Mouse (Mus musculus) megakaryocyte-erythroid progenitor cell, adult 5 weeks (primary cell): ENCODE results near the gene Golga1. TPM values are rescaled to one million over a fixed set of nuclear protein-coding genes. Genes with fewer than 3 reads are reported as not detected.

Experiments used
- polyA plus RNA-seq: library from polyadenylated mRNA; stranded (reverse); fragments of >175 nt; gene quantifications from 2 replicates; pipeline ENCODE4 v1.2.3, GENCODE M21; 2012

Golga1 gene
- polyA plus RNA-seq = 0.74 and 0.90 TPM in 2 replicates

DNA sequence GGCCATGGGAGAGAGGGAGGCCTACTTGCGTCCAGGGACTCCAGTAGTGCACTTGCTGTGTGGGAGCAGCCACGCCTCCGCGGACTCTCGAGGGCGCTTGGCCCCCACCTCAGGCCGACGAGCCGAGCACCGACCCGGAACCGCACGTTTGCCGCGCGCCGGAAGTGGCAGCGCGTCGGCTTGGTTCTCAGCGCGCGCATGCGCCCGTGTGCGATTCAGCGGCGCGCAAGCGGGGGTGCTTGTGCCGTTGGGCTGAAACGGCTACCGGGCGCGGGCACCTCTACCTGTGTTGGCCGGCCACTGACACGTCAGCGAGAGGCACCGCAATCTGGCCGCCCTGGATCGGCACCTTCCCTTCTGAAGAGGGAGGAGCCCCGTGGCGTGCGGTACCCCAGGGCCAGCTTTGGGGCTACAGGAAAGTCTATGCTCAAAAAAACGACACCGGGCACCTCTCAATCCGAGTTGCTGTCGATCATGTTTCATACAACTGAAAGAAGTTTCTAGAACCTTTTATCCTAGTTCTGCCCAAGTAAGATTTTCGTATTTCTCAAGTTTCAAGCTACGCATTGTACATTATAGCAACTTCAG, at the start of gene Golga1:
TSS of gene Golga1 (minus strand) at position 142 of the 588 bp plus-strand sequence.

DNA sequence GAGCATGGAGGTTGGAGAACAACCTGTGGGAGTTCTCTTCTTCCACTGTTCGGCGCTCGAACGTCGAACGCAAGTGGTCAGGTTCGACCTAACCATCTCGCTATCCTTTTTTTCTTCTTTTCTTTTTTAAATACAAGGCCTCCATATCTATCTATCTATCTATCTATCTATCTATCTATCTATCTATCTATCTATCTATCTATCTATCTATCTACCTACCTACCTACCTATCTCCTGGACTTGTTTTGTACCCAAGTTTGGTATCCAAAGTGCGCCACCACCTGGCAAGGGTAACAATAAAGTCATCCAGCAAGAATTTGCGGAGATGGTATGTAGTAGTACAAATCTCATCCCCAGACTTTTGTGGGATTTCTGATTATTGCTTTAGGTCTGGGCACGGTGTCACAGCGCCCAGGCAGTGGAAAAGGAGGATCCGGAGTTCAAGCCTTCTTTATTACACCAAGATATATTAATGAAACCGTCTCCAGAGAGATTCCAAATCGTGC, 59.7 kb downstream of the Golga1 start, which contains the start of gene Rpl35:
TSS of gene Rpl35 (minus strand) at position 51 of the 506 bp plus-strand sequence.

DNA sequence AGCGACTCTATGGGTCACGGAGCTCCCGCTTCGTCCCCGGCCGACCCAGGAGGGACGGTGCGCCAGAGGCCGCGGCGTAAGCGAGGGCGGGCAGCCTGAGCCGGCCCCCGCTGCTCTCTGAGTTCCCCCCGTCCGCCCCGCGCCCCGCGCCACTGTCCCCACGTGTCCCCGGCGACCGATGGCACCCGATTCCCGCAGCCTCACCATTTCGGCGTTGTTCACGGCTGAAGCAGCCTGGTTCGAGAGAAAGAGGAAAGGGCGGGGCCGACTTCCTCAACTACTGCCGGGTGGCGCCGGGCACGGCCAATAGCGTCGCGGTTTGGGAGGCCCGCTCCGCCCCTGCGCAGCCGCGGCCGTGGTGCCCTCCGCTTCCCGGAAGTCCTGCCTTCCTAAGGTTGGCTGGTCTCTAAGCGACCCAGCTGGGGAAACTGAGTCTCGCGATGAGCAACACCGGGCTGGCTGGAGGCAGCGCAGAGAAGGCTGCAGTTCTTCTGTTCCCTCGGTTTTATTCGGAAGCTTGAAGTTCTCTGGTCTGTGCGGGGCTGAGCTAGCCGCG, 60.4 kb downstream of the Golga1 start, which contains the start of gene Arpc5l:
TSS of gene Arpc5l (plus strand) at position 469 of the 556 bp plus-strand sequence.

DNA sequence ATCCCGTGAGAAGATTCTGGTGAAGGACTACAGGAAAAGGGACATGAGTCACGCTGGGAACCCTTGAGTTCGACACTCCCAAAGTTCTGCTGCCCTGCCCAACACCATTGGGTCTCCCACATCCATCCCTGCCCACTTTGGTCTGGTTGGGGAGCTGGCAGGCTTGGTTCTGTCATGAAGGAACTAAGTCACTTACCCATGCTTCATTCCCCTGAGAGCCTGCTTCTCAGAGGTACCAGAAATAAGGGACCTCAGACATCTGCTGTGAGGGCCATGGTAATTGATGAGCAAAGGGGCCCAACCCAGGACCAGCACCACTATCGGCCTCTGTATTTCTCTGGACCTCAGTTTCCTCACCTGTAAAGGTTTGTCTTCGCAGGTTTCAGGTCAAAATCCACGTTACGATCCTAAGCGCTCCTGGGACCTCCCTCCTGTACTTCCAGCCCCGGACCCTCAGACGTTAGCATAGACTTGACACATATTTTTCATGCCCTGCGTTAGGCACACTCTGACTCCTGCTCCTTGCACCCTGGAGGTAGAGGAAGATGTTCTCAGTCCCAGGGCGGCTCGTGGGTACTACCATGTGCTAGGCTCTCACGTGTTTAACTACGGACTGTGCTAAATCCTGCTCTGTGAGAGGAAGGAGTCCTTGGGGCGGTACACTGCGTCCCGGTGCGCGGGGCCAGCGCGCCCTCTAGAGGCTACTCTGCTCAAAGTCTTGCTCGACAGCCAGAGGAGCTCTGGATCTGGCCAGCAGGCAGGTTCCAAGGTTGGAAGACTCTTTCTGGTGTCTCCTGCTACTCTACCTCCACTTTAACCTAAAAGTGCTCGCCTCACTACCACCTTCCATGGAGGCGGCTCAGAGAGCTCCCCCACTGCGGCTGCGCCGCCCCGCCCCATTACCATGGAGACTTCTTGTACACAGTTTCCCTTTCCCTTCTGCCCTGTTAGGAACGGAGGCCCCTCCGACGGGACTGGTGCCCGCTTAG, 67.7 kb downstream of the Golga1 start, which contains the start of gene Wdr38:
TSS of gene Wdr38 (plus strand) at position 91 of the 989 bp plus-strand sequence.

Other genes with a start within 250 kb of the Golga1 start
- 0.65 and 0.70 TPM in 2 replicates for gene Nr6a1, start 137.9 kb downstream of the Golga1 start, polyA plus RNA-seq
- 0.01 TPM in 1 of 2 replicates, not detected in the other for gene Olfml2a, start 133.6 kb downstream of the Golga1 start, polyA plus RNA-seq
- gene Wdr38, start 68.1 kb downstream of the Golga1 start, polyA plus RNA-seq = 0.02 and 0.15 TPM in 2 replicates
- gene Arpc5l, start 60.2 kb downstream of the Golga1 start, polyA plus RNA-seq = 69.8 and 71.6 TPM in 2 replicates
- gene Rpl35, start 59.9 kb downstream of the Golga1 start, polyA plus RNA-seq = 228 and 240 TPM in 2 replicates
- 22.1 and 34.3 TPM in 2 replicates for gene Scai, start 125.2 kb upstream of the Golga1 start, polyA plus RNA-seq
- 3.0 and 4.0 TPM in 2 replicates for gene Ppp6c, start 160.9 kb upstream of the Golga1 start, polyA plus RNA-seq